Mouse (Mus musculus): ENCODE results near the gene Psmd13.

DNA sequence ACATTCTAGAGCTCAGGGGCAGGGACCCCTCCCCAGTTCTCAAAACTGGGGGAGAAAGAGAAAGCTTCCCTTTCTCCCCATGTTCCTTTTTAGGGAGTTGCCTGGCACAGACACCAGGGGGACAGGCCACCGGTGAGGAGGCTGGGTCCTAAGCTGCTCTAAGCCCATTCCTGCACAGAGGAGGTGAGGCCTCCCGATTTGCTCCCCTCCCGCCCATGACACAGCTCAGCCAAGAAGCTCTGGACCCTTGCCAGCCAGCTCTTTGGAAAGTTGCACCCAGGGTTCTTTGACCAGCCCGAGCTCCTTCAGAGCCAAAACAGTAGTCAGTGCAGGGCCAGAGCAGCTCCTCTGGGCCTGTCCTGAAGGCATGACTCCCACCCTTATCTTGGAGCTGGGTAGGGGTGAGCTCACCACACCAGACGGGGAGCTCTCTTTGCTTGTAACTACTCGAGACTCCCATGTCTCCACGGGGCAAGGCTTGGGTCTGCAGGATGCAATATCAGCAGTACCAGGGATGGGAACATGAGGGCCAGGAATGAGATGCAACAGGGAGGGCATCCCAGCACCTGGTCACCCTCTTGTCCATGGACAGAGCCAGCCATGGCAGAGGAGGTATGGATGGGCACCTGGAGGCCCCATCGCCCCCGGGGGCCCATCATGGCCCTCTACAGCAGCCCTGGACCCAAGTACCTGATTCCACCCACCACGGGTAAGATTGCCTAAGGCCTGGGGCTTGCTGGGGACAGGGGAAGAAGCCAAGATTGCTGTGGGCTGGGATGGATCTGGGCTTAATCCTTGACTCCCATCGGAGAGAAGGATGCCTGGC lies 33.8 kb upstream of the Psmd13 start, which contains the start of gene Odf3:
- TF ChIP-seq CTCF (IDR thresholded peaks at IDR 0.05; ENCODE audit: borderline replicate concordance, extremely low read depth, insufficient read depth, insufficient read length) = no peak
- TF ChIP-seq POLR2A (IDR thresholded peaks at IDR 0.05; ENCODE audit: borderline replicate concordance, extremely low read depth, insufficient read depth, insufficient read length, poor library complexity, severe bottlenecking) = no peak

All from brain, embryonic 14.5 days (tissue).